Mouse (Mus musculus) cerebellum, adult 18-20 months (tissue): ENCODE measurements around the gene Ccdc127.
A peak's percentile ranks its signal among the peaks of the same experiment; 100 is the strongest.

Source experiments
- DNase-seq, 2 experiments: peaks; one replicate each; pipeline ENCODE4 v3.0.0; 2021

Ccdc127 gene

DNA sequence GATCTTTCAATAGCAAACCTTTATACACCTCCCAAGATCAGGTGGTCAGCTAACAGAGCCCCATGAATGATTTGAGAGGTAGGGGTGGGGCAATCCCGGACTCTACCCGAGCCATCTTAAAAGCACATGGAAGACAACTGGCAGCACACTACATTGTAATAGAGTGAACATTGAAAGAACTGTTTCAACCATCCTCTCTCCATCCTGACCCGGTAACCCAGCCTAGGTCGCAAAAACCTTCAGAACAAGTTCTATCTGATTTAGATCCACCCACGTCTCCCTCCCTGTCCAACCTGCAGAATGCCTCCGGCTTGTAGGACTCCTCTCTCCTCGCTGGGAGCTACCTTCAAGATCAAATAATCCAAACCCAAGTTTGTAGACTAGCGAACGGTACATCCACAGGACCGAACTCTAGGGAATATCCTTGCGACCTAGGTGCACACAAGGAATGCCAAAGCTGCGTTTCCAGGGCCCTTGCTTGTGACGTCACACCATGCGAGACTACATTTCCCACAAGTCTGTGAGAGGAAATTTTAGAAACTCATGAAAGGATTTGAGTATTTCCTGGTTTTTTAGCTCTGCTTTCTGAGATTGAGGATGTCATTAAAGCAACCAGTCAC is 40.4 kb downstream of the Ccdc127 start, which contains the start of gene Zfp72:
Zfp72 (minus strand) TSS at position 466 of the 620 bp plus-strand sequence.
- peak; percentile 76 to 80 for DNase-seq

DNA sequence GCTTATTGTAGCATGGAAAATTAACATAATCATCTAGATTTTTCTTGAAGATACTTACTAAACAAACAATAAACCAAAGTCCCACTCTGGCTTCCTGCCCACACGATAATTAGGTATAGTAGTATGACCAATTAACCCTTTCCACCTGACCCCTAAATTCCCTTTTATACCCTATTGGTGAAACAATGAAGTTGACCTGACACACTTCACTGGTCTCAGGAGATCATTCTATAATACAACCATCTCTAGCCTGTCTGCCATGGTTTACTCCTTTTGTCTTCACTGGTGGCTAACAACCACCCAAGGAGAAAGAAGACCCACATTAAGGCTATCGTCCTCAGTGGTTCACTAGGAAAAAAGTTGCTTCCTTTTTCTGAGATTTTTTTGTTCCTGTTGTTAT is 41.0 kb downstream of the Ccdc127 start:
- DNase-seq: no peak

GRCm38 (mm10) chr13:74399298-74399839 is 49.3 kb downstream of the Ccdc127 start, which contains the start of gene Ftl1-ps1:
Gene Ftl1-ps1, plus strand, starts transcription at chr13:74399694.
- DNase-seq: no peak
